Mouse (Mus musculus) left cerebral cortex, adult 8-10 months (tissue): Measurements from ENCODE around the gene Adamtsl5. TPM values are rescaled to one million over a fixed set of nuclear protein-coding genes. Genes with fewer than 3 reads are reported as not detected.

Experiments
- DNase-seq, 2 experiments: peaks; one replicate each; pipeline ENCODE4 v3.0.0; 2022; ENCODE audit warnings: low spot score in 2 of 2
- total RNA-seq, 4 experiments: library from RNA; stranded (reverse); gene quantifications; 2 replicates each; pipeline ENCODE4 v1.2.4; 2022

Gene Adamtsl5
- total RNA-seq, 4 experiments from 2014 or later, result 10.7 to 12.1 (median 11.5) TPM

- no peak for DNase-seq
Observed at GRCm38 (mm10) chr10:80343425-80343895, 4.8 kb downstream of the Adamtsl5 start.

- no peak for DNase-seq
Observed at GRCm38 (mm10) chr10:80342749-80343424, 5.3 kb downstream of the Adamtsl5 start.

GRCm38 (mm10) chr10:80342305-80342748, 5.9 kb downstream of the Adamtsl5 start:
- DNase-seq, result no peak

- no peak for DNase-seq
Observed at GRCm38 (mm10) chr10:80341491-80342304, 6.5 kb downstream of the Adamtsl5 start.

- DNase-seq, result no peak
Observed at GRCm38 (mm10) chr10:80341026-80341425, 7.2 kb downstream of the Adamtsl5 start.

- peak in 1 of 2 experiments; percentile 86 for DNase-seq
Observed at GRCm38 (mm10) chr10:80339941-80340750, 8.1 kb downstream of the Adamtsl5 start.

- no peak for DNase-seq
Observed at GRCm38 (mm10) chr10:80336263-80336662, 11.9 kb downstream of the Adamtsl5 start.

GRCm38 (mm10) chr10:80332525-80332989, 15.7 kb downstream of the Adamtsl5 start:
- DNase-seq, result no peak

GRCm38 (mm10) chr10:80331636-80332524, 16.3 kb downstream of the Adamtsl5 start:
- DNase-seq, result no peak

GRCm38 (mm10) chr10:80330888-80331287, 17.3 kb downstream of the Adamtsl5 start:
- DNase-seq, result no peak

GRCm38 (mm10) chr10:80330084-80330483, 18.1 kb downstream of the Adamtsl5 start:
- no peak for DNase-seq

- peak; percentile 91 to 98 for DNase-seq
Observed at GRCm38 (mm10) chr10:80329273-80330081, 18.7 kb downstream of the Adamtsl5 start, which contains the start of the genes Pcsk4 and Reep6. Gene Pcsk4 (minus strand): TSS chr10:80329498. Gene Reep6 (plus strand): TSS chr10:80329953.

GRCm38 (mm10) chr10:80325045-80325444, 23.2 kb downstream of the Adamtsl5 start:
- DNase-seq, result no peak

- no peak for DNase-seq
Observed at GRCm38 (mm10) chr10:80324120-80325037, 23.8 kb downstream of the Adamtsl5 start.

GRCm38 (mm10) chr10:80323261-80324119, 24.7 kb downstream of the Adamtsl5 start:
- no peak for DNase-seq

GRCm38 (mm10) chr10:80322811-80323211, 25.4 kb downstream of the Adamtsl5 start:
- DNase-seq, result no peak
